Mouse (Mus musculus) midbrain, embryonic 15.5 days (tissue): Measurements from ENCODE around the gene Map2k4. TPM values are rescaled to one million over a fixed set of nuclear protein-coding genes. Genes with fewer than 3 reads are reported as not detected.

Experiments
- ATAC-seq: fragments of 200-750 bp; cut with Nextera tagmentation; replicated peaks from 2 replicates; pipeline ENCODE4 v1.8.0; 2017; ENCODE audit warnings: moderate TSS enrichment
- H3K27ac ChIP-seq: fragments of 300-500 bp; sonication (generic); 2 replicates; pipeline ENCODE4 v1.5.1; 2015; ENCODE audit warnings: mild to moderate bottlenecking, inconsistent platforms
- H3K27me3 ChIP-seq: fragments of 300-500 bp; sonication (generic); replicated peaks from 2 replicates; pipeline ENCODE4 v1.6.1; 2015; ENCODE audit warnings: inconsistent platforms
- H3K36me3 ChIP-seq: fragments of 300-500 bp; sonication (generic); replicated peaks from 2 replicates; pipeline ENCODE4 v1.6.1; 2015; ENCODE audit warnings: inconsistent platforms
- H3K4me1 ChIP-seq: fragments of 300-500 bp; sonication (generic); 2 replicates; pipeline ENCODE4 v1.6.1; 2015; ENCODE audit warnings: inconsistent platforms
- H3K4me2 ChIP-seq: fragments of 300-500 bp; sonication (generic); 2 replicates; pipeline ENCODE4 v1.6.1; 2015; ENCODE audit warnings: inconsistent platforms, mild to moderate bottlenecking, moderate library complexity
- H3K4me3 ChIP-seq: fragments of 300-500 bp; sonication (generic); 2 replicates; pipeline ENCODE4 v1.5.1; 2015; ENCODE audit warnings: mild to moderate bottlenecking, inconsistent platforms
- H3K9ac ChIP-seq: fragments of 300-500 bp; sonication (generic); 2 replicates; pipeline ENCODE4 v1.6.1; 2015; ENCODE audit warnings: mild to moderate bottlenecking, inconsistent platforms
- H3K9me3 ChIP-seq: fragments of 300-500 bp; sonication (generic); 2 replicates; pipeline ENCODE4 v1.6.1; 2016; ENCODE audit warnings: inconsistent platforms
- WGBS: fragments of 180-500 bp; shearing (Covaris S2); methylation state at CpG from one replicate; pipeline ENCODE4 v1.1.7; 2015; ENCODE audit warnings: mixed read lengths; 5-methylcytosine and 5-hydroxymethylcytosine counted together
- polyA plus RNA-seq: library from polyadenylated mRNA; unstranded; fragments of >200 nt; fragmentation: Nextera tagmentation; extraction: Ambion mirVana; gene quantifications from 2 replicates; pipeline ENCODE4 v1.2.1, GENCODE M21; 2015

Map2k4 gene
- 96.0 and 98.1 TPM in 2 replicates for polyA plus RNA-seq

DNA sequence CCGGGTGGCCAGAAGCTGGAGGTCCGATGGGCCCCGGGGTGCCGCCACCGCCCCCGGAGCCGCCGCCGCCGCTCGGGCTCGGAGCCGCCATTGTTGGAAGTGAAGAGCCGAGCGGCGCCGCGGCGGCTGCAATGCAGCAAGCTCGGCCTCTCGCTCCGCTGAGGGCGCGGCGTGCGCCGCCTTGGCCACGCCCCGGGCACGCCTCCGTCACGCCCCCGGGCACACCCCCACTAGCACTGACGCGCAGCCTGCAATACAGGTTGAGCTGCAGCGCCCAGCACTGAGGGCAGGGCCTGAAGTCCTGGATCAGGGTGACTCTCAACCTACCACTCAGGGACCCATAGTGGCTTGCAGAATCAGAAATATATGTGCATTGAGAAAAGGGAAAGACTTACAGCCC is at the start of gene Map2k4:
Gene Map2k4 (minus strand): TSS at position 144 of the 400 bp plus-strand sequence.
- peak within 1 kb of the TSS; percentile 63 for H3K4me2 ChIP-seq
- H3K9me3 ChIP-seq: no peaks in the 10 kb centered on the region
- no peaks in the 10 kb centered on the region for H3K36me3 ChIP-seq
- peaks cover 25% of the 10 kb centered on the region for H3K4me1 ChIP-seq
- 1% methylated on average over 29 of the region's 36 CpGs for WGBS
- H3K9ac ChIP-seq: peak within 1 kb of the TSS; percentile 90
- ATAC-seq: peak; percentile 99
- H3K27me3 ChIP-seq: no peaks in the 10 kb centered on the region
- H3K4me3 ChIP-seq: peak within 1 kb of the TSS; percentile 85
- peak within 1 kb of the TSS; percentile 91 for H3K27ac ChIP-seq

GRCm38 (mm10) chr11:65824556-65824955 is 36.5 kb upstream of the Map2k4 start:
- no peak for ATAC-seq
- H3K9me3 ChIP-seq: no peaks in the 10 kb centered on the region
- H3K4me1 ChIP-seq: no peaks in the 10 kb centered on the region
- H3K36me3 ChIP-seq: peaks cover 3% of the 10 kb centered on the region; the same call in 1 of the 2 replicates
- H3K4me3 ChIP-seq: no peak overlapping the region
- 92% methylated on average over 3 of the region's 3 CpGs for WGBS
- H3K27me3 ChIP-seq: no peaks in the 10 kb centered on the region
- H3K27ac ChIP-seq: no peak overlapping the region
- H3K4me2 ChIP-seq: no peak overlapping the region
- H3K9ac ChIP-seq: no peak overlapping the region

GRCm38 (mm10) chr11:65820877-65821276 is 32.8 kb upstream of the Map2k4 start:
- Histone ChIP-seq H3K9me3 (no peaks in the 10 kb centered on the region), H3K36me3 (peaks cover 3% of the 10 kb centered on the region; the same call in 1 of the 2 replicates), H3K27me3 (no peaks in the 10 kb centered on the region), H3K4me2 (no peak overlapping the region), H3K9ac (no peak overlapping the region), H3K27ac (no peak overlapping the region), H3K4me1 (no peaks in the 10 kb centered on the region), H3K4me3 (no peak overlapping the region)
- peak; percentile 82 for ATAC-seq
- 15% methylated on average over 7 of the region's 7 CpGs for WGBS

- Histone ChIP-seq H3K9ac (no peak overlapping the region), H3K36me3 (peaks cover 3% of the 10 kb centered on the region; the same call in 1 of the 2 replicates), H3K4me1 (no peaks in the 10 kb centered on the region), H3K27me3 (no peaks in the 10 kb centered on the region), H3K4me2 (no peak overlapping the region), H3K9me3 (no peaks in the 10 kb centered on the region), H3K4me3 (no peak overlapping the region), H3K27ac (no peak overlapping the region)
- 67% methylated on average over 5 of the region's 5 CpGs for WGBS
- ATAC-seq: peak; percentile 71
These were observed 32.2 kb upstream of the Map2k4 start for GRCm38 (mm10) chr11:65820280-65820679.

GRCm38 (mm10) chr11:65818193-65818592 is 30.1 kb upstream of the Map2k4 start:
- no peak overlapping the region for H3K4me3 ChIP-seq
- no peaks in the 10 kb centered on the region; the same call in 1 of the 2 replicates for H3K36me3 ChIP-seq
- H3K9ac ChIP-seq: no peak overlapping the region
- no peak overlapping the region for H3K27ac ChIP-seq
- H3K4me1 ChIP-seq: no peaks in the 10 kb centered on the region
- no peaks in the 10 kb centered on the region for H3K27me3 ChIP-seq
- no peak overlapping the region for H3K4me2 ChIP-seq
- no peak for ATAC-seq
- H3K9me3 ChIP-seq: no peaks in the 10 kb centered on the region
- WGBS: 81% methylated on average over 1 of the region's 1 CpGs

DNA sequence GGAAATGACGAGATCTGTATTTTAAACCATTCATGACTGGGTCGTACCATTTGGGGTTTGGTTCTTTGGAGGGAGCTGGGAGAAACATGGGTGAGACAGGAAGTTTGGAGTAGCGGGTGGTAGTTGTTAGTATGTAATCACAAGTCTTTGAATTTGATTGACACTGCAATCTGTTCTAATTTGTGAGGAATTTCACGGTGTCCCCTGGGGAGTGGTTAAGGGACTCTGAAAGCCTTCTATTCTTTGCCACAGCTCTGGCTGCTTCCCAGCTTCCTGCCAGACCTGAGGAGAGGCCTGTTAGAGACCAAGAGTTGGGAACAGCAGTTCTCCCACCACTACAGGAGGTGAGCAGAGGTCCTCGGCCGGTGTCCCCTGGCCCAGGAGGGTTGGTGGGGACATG is 28.1 kb upstream of the Map2k4 start:
- Histone ChIP-seq H3K36me3 (no peaks in the 10 kb centered on the region; the same call in 1 of the 2 replicates), H3K9me3 (no peaks in the 10 kb centered on the region), H3K4me1 (peaks cover 9% of the 10 kb centered on the region), H3K4me3 (no peak overlapping the region), H3K27ac (no peak overlapping the region), H3K4me2 (no peak overlapping the region), H3K9ac (no peak overlapping the region), H3K27me3 (no peaks in the 10 kb centered on the region)
- no peak for ATAC-seq
- 59% methylated on average over 6 of the region's 6 CpGs for WGBS

DNA sequence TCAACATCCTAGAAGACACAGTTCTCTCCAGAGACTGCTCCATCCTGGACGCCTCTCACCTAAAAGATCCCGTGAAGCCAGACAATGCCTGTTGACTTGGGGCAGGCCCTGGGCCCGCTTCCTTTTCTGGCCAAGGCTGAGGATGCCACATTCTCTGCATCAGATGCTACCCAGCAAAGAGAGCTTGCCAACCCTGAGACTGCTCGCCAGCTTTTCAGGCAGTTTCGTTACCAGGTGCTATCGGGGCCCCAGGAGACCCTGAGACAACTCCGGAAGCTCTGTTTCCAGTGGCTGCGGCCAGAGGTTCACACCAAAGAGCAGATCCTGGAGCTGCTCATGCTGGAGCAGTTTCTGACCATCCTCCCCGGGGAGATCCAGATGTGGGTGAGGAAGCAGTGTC is 26.3 kb upstream of the Map2k4 start:
- 91% methylated on average over 9 of the region's 9 CpGs for WGBS
- Histone ChIP-seq H3K4me1 (peaks cover 9% of the 10 kb centered on the region), H3K36me3 (no peaks in the 10 kb centered on the region; the same call in 1 of the 2 replicates), H3K4me3 (no peak overlapping the region), H3K27ac (no peak overlapping the region), H3K9ac (no peak overlapping the region), H3K9me3 (no peaks in the 10 kb centered on the region), H3K27me3 (no peaks in the 10 kb centered on the region), H3K4me2 (no peak overlapping the region)
- no peak for ATAC-seq

DNA sequence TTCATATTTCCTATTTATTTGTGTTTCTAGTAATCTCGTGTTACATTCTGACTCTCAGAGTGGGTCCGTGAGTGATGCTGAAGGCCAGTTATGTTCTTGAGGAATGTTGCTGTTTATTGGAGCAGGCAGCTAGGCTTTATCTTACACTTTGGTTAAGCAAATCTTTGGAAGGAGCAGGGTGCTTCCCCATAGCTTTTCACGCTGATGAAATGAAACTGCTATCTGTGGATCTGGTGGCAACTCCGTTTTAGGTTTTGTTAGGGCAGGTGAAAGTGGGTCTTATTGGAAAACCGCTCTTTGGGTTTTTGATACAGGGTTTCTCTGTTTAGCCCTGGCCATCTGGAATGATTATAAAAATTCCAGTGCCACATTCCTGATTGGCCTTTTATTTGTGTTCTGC is 24.0 kb upstream of the Map2k4 start:
- 25% methylated on average over 5 of the region's 5 CpGs for WGBS

DNA sequence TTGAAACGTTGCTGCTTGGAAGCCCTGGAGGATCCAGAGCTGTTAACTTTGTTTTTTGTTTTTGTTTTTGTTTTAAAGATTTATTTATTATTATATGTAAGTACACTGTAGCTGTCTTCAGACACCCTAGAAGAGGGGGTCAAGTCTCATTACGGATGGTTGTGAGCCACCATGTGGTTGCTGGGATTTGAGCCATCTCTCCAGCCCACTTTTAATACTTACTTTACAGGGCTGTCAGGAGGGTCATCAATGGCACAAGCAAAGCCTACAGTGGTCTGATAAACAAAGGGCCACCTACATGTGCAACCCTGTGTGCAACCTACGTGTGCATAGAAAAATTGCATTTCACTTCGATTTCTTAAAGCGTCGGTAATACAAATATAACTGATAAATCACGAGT is 19.5 kb upstream of the Map2k4 start:
- H3K4me1 ChIP-seq: peaks cover 30% of the 10 kb centered on the region
- peak overlapping the region; percentile 69 for H3K4me2 ChIP-seq
- peak overlapping the region; percentile 83; the same call in 1 of the 2 replicates for H3K27ac ChIP-seq
- H3K4me3 ChIP-seq: peak overlapping the region; percentile 66
- no peaks in the 10 kb centered on the region for H3K36me3 ChIP-seq
- WGBS: 46% methylated on average over 7 of the region's 7 CpGs
- ATAC-seq: peak; percentile 32
- H3K9me3 ChIP-seq: no peaks in the 10 kb centered on the region
- peak overlapping the region; percentile 63 for H3K9ac ChIP-seq
- H3K27me3 ChIP-seq: no peaks in the 10 kb centered on the region

More for the DNA sequence above, 24.0 kb upstream of the Map2k4 start:
- no peaks in the 10 kb centered on the region for H3K27me3 ChIP-seq
- H3K4me3 ChIP-seq: no peak overlapping the region
- H3K4me1 ChIP-seq: peaks cover 25% of the 10 kb centered on the region
- no peak overlapping the region for H3K4me2 ChIP-seq
- no peak for ATAC-seq
- H3K9me3 ChIP-seq: no peaks in the 10 kb centered on the region
- no peak overlapping the region for H3K27ac ChIP-seq
- no peak overlapping the region for H3K9ac ChIP-seq
- no peaks in the 10 kb centered on the region; the same call in 1 of the 2 replicates for H3K36me3 ChIP-seq

DNA sequence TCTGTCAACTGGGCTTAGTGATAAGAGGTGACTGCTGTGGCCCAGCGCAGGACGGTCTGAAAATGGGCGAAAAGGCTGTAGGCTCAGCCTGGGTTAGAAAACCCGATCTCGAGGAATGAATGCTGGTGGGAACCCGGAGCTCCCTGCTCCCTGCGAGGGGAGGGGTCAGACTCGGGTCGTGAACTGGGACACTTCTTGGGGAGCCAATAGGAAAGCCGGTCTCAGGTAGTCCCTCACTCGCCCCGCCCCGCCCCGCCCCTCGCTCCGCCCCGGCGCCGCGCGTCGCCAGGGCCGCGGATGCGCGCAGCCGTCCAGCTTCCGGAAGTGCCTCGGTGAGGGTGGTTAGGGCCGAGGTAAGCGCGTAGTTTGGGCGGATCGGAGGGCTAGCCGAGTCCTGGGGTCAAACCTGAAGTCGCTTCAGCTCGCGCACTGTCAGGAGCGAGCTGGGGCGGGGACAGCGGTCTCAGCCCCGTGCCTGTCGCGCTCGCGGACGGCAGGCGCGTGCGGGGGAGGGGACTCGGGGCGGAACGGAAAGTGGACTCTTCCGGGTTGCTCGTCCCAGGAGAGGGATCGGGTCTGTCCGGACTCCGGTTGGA is 18.9 kb upstream of the Map2k4 start, which contains the start of gene Zkscan6:
Gene Zkscan6 (plus strand): TSS at position 267 of the 596 bp plus-strand sequence.
- no peaks in the 10 kb centered on the region; the same call in 1 of the 2 replicates for H3K27me3 ChIP-seq
- under 1% methylated on average over 50 of the region's 58 CpGs for WGBS
- H3K4me2 ChIP-seq: peak within 1 kb of the TSS; percentile 69
- H3K4me3 ChIP-seq: peak within 1 kb of the TSS; percentile 66
- H3K4me1 ChIP-seq: peaks cover 24% of the 10 kb centered on the region
- peak; percentile 98 for ATAC-seq
- no peaks in the 10 kb centered on the region for H3K36me3 ChIP-seq
- H3K9me3 ChIP-seq: no peaks in the 10 kb centered on the region
- H3K27ac ChIP-seq: peak within 1 kb of the TSS; percentile 83
- peak within 1 kb of the TSS; percentile 63 for H3K9ac ChIP-seq

- H3K36me3 ChIP-seq: no peaks in the 10 kb centered on the region
- peaks cover 23% of the 10 kb centered on the region for H3K4me1 ChIP-seq
- no peaks in the 10 kb centered on the region; the same call in 1 of the 2 replicates for H3K27me3 ChIP-seq
- H3K9me3 ChIP-seq: no peaks in the 10 kb centered on the region
- peak overlapping the region; percentile 83 for H3K27ac ChIP-seq
- no peak; the same call in 1 of the 2 replicates for ATAC-seq
- H3K4me2 ChIP-seq: peak overlapping the region; percentile 69
- peak overlapping the region; percentile 66 for H3K4me3 ChIP-seq
- H3K9ac ChIP-seq: peak overlapping the region; percentile 63
- 2% methylated on average over 20 of the region's 20 CpGs for WGBS
These were observed 18.3 kb upstream of the Map2k4 start for GRCm38 (mm10) chr11:65806321-65806904.

GRCm38 (mm10) chr11:65801899-65802298 is 13.8 kb upstream of the Map2k4 start:
- Histone ChIP-seq H3K27ac (no peak overlapping the region), H3K9ac (no peak overlapping the region), H3K27me3 (no peaks in the 10 kb centered on the region; the same call in 1 of the 2 replicates), H3K9me3 (no peaks in the 10 kb centered on the region), H3K4me3 (no peak overlapping the region), H3K36me3 (no peaks in the 10 kb centered on the region), H3K4me2 (no peak overlapping the region), H3K4me1 (peaks cover 7% of the 10 kb centered on the region; the same call in 1 of the 2 replicates)
- WGBS: 73% methylated on average over 3 of the region's 3 CpGs
- ATAC-seq: no peak
